Mouse (Mus musculus): Measurements from ENCODE around the gene Rcc1. TPM values are rescaled to one million over a fixed set of nuclear protein-coding genes. Genes with fewer than 3 reads are reported as not detected.
A peak's percentile ranks its signal among the peaks of the same experiment; 100 is the strongest.
"Not testable (repeated sequence)": the region's sequence is repeated elsewhere in the genome, so short reads cannot be mapped to it uniquely, and the experiment has no call there.

Rcc1 gene
- polyA plus RNA-seq, 1 experiment = 4.3 TPM

DNA sequence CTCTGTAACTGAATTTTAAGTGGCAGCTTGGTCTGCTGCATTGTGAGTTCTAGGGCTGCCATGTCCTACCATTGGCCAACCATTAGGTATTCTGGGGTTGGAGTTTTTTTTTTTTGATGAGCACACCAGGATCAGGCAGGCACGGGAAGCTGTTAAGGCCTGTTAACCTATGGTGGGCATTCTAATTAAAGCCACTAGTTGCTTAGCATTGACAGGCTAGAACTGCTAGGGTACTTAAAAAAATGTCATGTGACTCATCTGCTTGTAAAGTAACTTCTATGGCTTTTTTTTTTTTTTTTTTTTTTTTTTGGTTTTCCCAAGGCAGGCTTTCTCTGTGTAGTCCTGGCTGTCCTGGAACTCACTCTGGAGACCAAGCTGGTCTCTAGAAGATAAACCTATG is 42.2 kb downstream of the Rcc1 start:
- no peak overlapping the region for H3K4me3 ChIP-seq (replicated peaks)
- no peak for TF ChIP-seq TAL1 (IDR thresholded peaks at IDR 0.05; ENCODE audit: low read length)
- no peak for TF ChIP-seq GATA1 (IDR thresholded peaks at IDR 0.05; ENCODE audit: low read length)

DNA sequence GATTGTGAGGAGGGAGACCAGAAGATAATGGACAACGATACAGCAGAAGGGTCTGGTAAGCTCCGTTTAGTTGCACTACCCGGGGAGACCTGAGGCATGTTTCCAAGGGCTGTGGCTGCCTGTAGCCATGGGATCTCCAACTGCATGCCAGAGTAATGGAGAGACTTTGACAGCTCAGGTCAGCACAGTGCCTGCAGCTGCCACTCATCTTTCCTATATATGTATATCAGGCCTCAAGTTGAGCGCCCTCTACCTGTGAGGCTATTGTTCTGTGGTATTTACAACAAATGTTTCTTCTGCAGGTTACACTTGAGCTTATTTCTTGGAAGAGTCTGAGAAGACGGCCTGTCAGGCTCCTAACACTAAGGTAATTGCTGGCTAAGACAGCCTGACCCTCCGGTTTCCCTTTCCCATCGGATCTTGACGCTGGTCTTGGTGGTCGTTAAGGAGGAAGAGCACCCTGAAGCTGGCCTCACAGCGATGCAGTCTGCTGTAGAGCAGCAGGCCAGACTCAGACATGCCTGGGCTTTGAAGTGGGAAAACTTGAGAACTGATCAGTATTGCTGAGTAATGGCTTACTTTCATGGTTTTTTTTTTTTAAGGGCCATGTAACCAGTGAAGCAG is 43.4 kb downstream of the Rcc1 start:
- Histone ChIP-seq H3K27me3 (ENCODE audit: control insufficient read depth) (no peaks in the 10 kb centered on the region), H3K4me3 (replicated peaks) (peak overlapping the region; percentile 72), H3K36me3 (ENCODE audit: control insufficient read depth) (peaks cover 45% of the 10 kb centered on the region), H3K4me1 (ENCODE audit: control insufficient read depth) (peaks cover 40% of the 10 kb centered on the region), H3K9me3 (ENCODE audit: control insufficient read depth, low read length) (no peaks in the 10 kb centered on the region)
- TF ChIP-seq GATA1 (IDR thresholded peaks at IDR 0.05; ENCODE audit: low read length) = no peak; the same call in 1 of the 2 replicates
- no peak for TF ChIP-seq TAL1 (IDR thresholded peaks at IDR 0.05; ENCODE audit: low read length)

More for the DNA sequence above, 42.2 kb downstream of the Rcc1 start:
- no peaks in the 10 kb centered on the region for H3K27me3 ChIP-seq (ENCODE audit: control insufficient read depth)
- no peaks in the 10 kb centered on the region for H3K9me3 ChIP-seq (ENCODE audit: control insufficient read depth, low read length)
- H3K36me3 ChIP-seq (ENCODE audit: control insufficient read depth) = peaks cover 49% of the 10 kb centered on the region
- peaks cover 31% of the 10 kb centered on the region for H3K4me1 ChIP-seq (ENCODE audit: control insufficient read depth)

DNA sequence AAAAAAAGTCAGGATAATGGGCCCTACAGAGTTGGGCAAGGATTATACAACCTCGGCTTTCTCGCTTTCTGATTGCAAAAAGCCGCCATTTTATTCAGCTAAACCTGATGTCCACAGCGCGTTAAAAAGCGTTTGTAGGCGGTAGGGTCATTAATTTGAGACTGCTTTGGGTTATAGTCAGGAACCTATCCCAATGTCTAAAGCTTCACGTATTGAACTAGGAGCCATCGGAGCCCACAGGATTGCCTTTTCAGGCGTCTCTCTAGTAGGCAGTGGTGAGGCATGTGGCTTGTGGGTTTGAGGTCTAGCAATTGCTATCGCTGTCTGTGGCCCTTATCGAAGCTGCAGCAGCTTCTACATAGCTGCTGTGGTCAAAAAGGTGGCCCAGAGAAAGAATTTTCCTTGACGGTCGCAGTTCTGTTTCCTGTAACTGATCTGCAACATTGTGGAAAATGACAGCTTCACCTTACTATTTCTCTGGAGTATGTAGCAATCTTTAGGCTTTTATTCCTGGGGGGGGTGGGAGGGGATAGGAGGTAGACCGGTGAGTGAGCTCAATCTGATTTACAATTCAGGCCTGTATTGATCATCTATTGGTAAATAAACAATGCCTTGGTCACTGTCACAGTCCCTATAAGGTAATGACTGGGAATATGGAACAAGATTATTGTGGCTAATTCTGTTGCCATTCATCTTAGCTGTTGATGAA is 44.1 kb downstream of the Rcc1 start:
- peak overlapping the region; percentile 72 for H3K4me3 ChIP-seq (replicated peaks)
- H3K36me3 ChIP-seq (ENCODE audit: control insufficient read depth) = peaks cover 44% of the 10 kb centered on the region
- H3K9me3 ChIP-seq (ENCODE audit: control insufficient read depth, low read length) = no peaks in the 10 kb centered on the region
- no peaks in the 10 kb centered on the region for H3K27me3 ChIP-seq (ENCODE audit: control insufficient read depth)
- peak; percentile 18; the same call in 1 of the 2 replicates for TF ChIP-seq GATA1 (IDR thresholded peaks at IDR 0.05; ENCODE audit: low read length)
- TF ChIP-seq TAL1 (IDR thresholded peaks at IDR 0.05; ENCODE audit: low read length) = no peak
- peaks cover 40% of the 10 kb centered on the region for H3K4me1 ChIP-seq (ENCODE audit: control insufficient read depth)

DNA sequence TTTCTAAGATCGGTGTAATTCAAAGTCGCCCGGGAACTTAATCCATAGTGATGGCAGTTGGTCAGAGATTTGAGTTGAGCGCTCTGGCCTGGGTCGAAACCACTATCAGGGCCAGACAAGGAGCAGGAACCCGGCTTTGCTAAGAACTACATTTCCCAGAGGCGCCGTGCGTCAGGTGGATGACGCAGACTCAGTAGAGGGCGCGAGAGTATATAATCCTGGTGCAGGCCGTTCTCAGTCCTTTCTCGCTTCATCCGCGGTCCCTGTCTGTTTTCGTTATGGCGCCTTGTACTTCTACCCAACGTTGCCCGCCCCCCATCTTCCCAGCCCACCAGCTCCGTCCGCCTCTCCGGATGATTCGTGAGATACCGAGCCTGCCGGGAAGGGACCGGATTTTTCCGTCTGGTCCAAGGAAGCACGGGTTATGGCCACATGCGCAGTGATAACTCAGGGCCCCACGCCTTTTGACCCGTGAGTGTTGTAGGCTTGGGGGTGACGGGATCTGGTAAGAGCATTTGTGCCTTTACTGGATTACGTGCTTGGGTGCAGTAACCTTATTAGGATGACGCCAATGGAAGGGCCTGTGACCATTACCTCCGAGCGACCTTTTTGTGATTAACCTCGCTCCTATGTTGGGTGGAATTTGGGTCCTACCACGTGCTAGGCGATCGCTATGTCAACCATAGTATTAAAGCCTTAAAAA is 44.8 kb downstream of the Rcc1 start:
- H3K27me3 ChIP-seq (ENCODE audit: control insufficient read depth) = no peaks in the 10 kb centered on the region
- H3K36me3 ChIP-seq (ENCODE audit: control insufficient read depth) = peaks cover 37% of the 10 kb centered on the region
- H3K9me3 ChIP-seq (ENCODE audit: control insufficient read depth, low read length) = no peaks in the 10 kb centered on the region
- peak overlapping the region; percentile 72 for H3K4me3 ChIP-seq (replicated peaks)
- TF ChIP-seq GATA1 (IDR thresholded peaks at IDR 0.05; ENCODE audit: low read length) (no peak; the same call in 1 of the 2 replicates), TAL1 (IDR thresholded peaks at IDR 0.05; ENCODE audit: low read length) (no peak)
- H3K4me1 ChIP-seq (ENCODE audit: control insufficient read depth) = peaks cover 43% of the 10 kb centered on the region

DNA sequence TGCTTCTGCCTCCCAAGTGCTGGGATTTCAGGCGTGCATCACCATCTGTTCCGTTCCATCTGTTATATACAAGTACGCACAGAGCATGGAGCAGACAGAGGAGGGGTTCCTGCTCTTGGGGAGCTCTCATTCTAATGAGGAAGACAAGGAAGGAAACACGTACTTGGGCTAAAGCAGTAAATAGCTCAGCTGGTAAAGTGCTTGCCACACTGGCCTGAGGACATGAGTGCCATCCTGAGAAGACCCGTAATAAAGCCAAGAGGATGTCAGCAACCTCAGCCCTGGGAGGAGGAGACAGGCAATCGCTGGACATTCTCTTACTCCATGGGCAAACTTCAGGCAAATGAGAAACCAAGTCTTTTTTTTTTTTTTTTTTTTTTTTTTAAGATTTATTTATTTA is 47.4 kb downstream of the Rcc1 start:
- H3K4me1 ChIP-seq (ENCODE audit: control insufficient read depth) = peaks cover 55% of the 10 kb centered on the region
- TF ChIP-seq TAL1 (IDR thresholded peaks at IDR 0.05; ENCODE audit: low read length) (no peak; the same call in 2 of the 3 replicates), GATA1 (IDR thresholded peaks at IDR 0.05; ENCODE audit: low read length) (no peak)

DNA sequence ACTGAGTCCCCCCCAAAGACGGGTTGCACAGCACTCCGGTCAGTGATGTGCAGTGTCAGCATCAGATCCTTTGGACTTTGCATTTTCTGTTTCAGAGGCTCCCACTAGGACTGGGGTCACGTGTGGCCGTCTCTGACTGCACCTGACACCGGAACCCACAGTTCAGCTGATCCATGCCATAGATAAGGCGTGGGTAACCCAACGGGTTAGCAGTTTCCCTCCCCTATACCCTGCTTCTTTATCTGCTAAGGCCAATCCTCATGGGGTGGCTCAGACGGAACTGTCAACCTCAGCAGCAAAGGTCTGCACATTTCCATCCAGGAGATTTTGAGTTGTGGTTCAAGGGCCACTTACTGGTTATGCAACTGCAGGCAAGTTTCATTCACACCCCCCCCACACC is 48.1 kb downstream of the Rcc1 start:
- Histone ChIP-seq H3K27me3 (ENCODE audit: control insufficient read depth) (no peaks in the 10 kb centered on the region), H3K4me1 (ENCODE audit: control insufficient read depth) (peaks cover 50% of the 10 kb centered on the region), H3K4me3 (replicated peaks) (no peak overlapping the region), H3K36me3 (ENCODE audit: control insufficient read depth) (peaks cover 10% of the 10 kb centered on the region), H3K9me3 (ENCODE audit: control insufficient read depth, low read length) (no peaks in the 10 kb centered on the region)
- TF ChIP-seq GATA1 (IDR thresholded peaks at IDR 0.05; ENCODE audit: low read length) (peak; percentile 55), TAL1 (IDR thresholded peaks at IDR 0.05; ENCODE audit: low read length) (no peak)

More for the DNA sequence above, 47.4 kb downstream of the Rcc1 start:
- Histone ChIP-seq H3K27me3 (ENCODE audit: control insufficient read depth) (no peaks in the 10 kb centered on the region), H3K4me3 (replicated peaks) (no peak overlapping the region), H3K9me3 (ENCODE audit: control insufficient read depth, low read length) (no peaks in the 10 kb centered on the region), H3K36me3 (ENCODE audit: control insufficient read depth) (peaks cover 18% of the 10 kb centered on the region)

DNA sequence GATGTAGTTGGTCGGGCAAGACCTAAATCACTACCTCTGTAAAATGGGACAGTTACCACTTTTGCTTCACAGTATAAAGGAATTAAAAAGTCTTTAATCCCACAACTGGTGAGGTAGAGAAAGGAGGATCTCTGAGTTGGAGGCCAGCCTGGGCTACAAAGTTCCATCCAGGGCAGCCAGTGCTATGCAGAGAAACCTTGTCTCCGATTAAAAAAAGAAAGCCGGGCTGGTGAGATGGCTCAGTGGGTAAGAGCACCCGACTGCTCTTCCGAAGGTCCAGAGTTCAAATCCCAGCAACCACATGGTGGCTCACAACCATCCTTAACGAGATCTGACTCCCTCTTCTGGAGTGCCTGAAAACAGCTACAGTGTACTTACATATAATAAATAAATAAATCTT is 49.9 kb downstream of the Rcc1 start:
- Histone ChIP-seq H3K4me3 (replicated peaks) (peak overlapping the region; percentile 68), H3K4me1 (ENCODE audit: control insufficient read depth) (peaks cover 33% of the 10 kb centered on the region)
- not testable (repeated sequence) for H3K36me3 ChIP-seq (ENCODE audit: control insufficient read depth); H3K9me3 ChIP-seq (ENCODE audit: control insufficient read depth, low read length); H3K27me3 ChIP-seq (ENCODE audit: control insufficient read depth)

DNA sequence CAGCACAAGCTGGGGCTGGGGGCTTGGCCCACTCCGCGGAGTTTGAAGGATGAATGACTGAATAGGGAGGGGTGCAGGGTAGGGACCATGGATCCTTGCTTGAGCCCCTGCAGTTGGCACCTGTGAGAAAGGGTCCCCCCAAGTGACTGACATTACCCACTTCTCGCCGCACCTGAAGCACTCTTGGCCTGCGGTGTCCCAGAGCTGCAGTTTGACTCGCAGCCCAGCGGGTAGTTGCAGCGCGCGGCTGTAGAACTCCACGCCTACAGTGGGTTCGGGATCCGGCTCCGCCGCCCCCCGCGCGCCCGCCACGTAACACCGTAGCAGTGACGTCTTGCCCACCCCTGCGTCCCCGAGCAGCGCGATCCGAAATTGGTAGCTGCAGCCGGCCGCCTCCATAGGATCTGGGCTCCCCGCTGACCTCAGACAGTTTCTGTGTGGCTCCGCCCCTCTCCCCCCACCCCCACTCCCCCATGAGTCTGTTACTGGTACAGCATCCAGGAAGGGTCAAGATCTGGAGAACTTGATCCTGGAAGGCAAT is 50.4 kb downstream of the Rcc1 start, which contains the start of gene Rab42:
TSS of gene Rab42 (minus strand) at position 447 of the 541 bp plus-strand sequence.
- TF ChIP-seq TAL1 (IDR thresholded peaks at IDR 0.05; ENCODE audit: low read length) = no peak
- no peak for TF ChIP-seq GATA1 (IDR thresholded peaks at IDR 0.05; ENCODE audit: low read length)
- Histone ChIP-seq H3K36me3 (ENCODE audit: control insufficient read depth) (no peaks in the 10 kb centered on the region), H3K9me3 (ENCODE audit: control insufficient read depth, low read length) (no peaks in the 10 kb centered on the region), H3K4me1 (ENCODE audit: control insufficient read depth) (peaks cover 29% of the 10 kb centered on the region), H3K4me3 (replicated peaks) (peak within 1 kb of the TSS; percentile 68), H3K27me3 (ENCODE audit: control insufficient read depth) (no peaks in the 10 kb centered on the region)
